Mouse (Mus musculus) testis, postnatal 10 days (tissue): ENCODE results near the gene Ltb4r1.
A peak's percentile ranks its signal among the peaks of the same experiment; 100 is the strongest.

Source experiments
- DNase-seq: peaks from one replicate; pipeline ENCODE4 v3.0.0; 2021; ENCODE audit warnings: low spot score

The Ltb4r1 gene

GRCm38 (mm10) chr14:55787731-55788130 lies 22.0 kb downstream of the Ltb4r1 start:
- DNase-seq: peak; percentile 43

DNA sequence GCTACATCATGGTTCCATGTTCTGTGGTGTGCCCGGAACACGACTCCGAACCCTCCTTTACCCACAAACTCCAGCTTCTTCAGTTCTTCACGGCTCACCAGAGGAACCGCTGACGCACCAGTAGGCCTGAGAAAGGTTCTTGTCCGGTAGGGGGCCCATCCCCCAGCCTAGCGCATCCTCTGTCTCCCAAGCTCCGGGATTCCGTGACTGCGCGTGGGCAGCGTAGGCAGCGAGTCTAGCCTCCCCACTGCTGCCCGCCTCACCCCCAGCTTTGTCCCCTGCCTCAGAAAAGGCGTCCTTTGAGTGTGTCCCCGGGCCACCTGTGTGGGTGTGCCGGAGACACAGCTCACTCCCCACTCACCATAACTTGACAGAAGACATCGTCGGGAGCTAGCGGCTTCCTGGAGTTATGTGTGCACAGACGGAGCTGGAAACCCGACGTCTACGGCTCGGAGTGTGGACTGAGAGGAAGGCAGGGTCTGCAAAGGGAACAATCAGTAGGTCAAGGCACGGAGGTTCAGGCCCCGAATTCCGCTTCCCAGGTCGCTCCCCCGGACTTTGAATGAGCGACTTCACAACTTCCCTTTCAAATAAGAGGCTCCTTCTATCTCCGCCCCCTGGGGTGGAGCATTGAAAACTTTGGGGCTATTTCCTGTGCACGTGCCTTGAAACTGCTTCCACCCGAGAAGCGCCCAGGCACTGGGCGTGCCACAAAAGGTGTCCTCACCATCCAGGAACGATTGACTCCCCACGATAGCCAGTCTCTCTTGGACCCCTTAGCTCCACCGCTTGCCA lies 22.7 kb downstream of the Ltb4r1 start, which contains the start of gene Ripk3:
TSS of gene Ripk3 (minus strand) at position 610 of the 795 bp plus-strand sequence.
- DNase-seq: peak; percentile 64

DNA sequence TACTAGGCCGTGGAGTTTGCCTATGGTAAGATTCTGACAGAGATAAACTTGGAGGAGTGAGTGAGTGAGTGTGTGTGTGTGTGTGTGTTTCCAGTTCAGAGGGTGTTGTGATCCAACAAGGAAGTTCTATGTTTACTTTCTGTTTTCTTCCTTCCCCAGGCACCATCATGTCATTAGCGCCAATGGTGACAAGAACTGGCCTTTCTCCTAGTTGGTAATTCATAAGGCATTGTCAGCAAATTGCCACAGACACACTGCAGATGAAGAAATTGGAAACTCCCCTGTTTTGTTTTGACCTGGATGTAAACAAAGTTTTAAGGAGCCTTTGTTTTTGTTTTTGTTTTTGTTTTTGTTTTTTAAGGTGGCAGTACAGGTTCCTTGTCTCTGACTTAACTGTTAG lies 27.7 kb downstream of the Ltb4r1 start:
- no peak for DNase-seq

DNA sequence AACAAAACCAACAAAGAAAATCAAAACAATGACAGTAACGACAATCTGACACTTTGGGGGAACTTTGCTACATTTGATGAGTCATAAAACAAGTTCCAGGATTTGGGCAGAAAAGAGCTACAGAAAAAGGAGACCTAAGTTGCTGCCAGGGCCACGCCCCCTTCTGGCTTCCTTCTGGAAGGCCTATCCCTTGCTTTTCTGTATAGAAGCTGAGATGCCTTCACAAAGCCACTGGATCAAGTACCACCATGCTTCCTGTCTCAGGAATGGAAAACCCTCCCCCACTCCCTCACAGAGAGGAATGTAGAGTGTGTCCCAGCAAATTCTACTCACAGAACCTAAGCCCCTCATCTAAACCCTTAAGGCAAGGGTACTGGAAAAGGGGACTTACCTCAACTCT lies 28.2 kb downstream of the Ltb4r1 start:
- peak; percentile 60 for DNase-seq

- peak; percentile 40 for DNase-seq
Measured at GRCm38 (mm10) chr14:55795380-55796163, 29.8 kb downstream of the Ltb4r1 start.

DNA sequence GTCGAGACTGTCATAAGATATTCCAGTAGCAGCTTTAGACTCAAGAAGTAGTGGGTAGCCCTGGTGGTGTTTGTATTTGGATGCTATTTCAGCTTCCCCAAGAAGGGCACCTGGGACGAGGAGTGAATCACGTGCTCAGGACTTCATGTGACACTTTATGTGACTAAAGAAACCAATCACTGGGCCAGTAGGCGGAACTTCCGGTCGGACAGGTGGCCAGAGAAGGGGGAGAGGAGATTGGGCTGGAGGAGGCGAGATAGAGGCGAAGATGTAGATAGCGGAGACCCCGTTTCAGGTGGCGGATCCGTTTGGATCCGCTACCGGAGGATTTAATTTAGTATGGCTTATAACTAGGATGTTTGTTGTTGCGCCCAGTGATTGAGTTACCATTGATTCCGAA lies 49.1 kb downstream of the Ltb4r1 start:
- peak; percentile 78 for DNase-seq

DNA sequence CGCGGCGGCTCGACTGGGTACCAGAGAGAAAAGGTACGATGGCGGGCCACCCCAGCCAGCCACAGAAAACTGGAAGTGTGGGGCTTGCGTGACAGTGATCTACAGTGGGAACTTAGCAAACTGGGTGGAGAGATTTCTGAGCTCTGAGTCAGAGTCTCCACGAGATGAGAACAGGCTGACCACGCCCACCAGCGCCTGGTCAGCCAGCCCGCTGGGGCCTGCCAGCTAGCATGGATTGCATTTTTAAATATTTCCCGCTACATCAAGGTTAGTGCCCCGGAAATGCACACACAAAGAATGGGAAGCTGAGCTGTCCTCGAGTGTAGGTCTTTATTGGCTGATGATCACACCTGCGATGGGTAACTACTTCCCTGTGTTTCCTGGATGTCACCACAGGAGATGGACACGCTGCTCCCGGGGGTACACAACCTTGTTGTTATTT lies 49.6 kb downstream of the Ltb4r1 start:
- DNase-seq: peak; percentile 82
